Mouse (Mus musculus) C2C12 (cell line): Measurements from ENCODE around the gene Efna2.

Source experiments
- CTCF ChIP-seq: IDR thresholded peaks from one replicate; pipeline ENCODE4 v1.5.1; 2011; ENCODE audit not compliant: control insufficient read depth, insufficient read depth, insufficient read length
- FOSL1 ChIP-seq: IDR thresholded peaks from one replicate; pipeline ENCODE4 v1.8.0; 2011; ENCODE audit warnings: mild to moderate bottlenecking, low read length; ENCODE audit not compliant: poor library complexity, insufficient read depth, severe bottlenecking

GRCm38 (mm10) chr10:80180823-80181222, 1.5 kb downstream of the Efna2 start:
- no peak for TF ChIP-seq CTCF
- TF ChIP-seq FOSL1: no peak
